Mouse (Mus musculus): ENCODE measurements around the gene Topaz1.

GRCm38 (mm10) chr9:122733222-122733621 is 13.9 kb upstream of the Topaz1 start:
- no peak for TF ChIP-seq CTCF (IDR thresholded peaks at IDR 0.05; ENCODE audit: low read depth)
- TF ChIP-seq EP300 (IDR thresholded peaks at IDR 0.05; ENCODE audit: low read depth): no peak
